Mouse (Mus musculus): ENCODE data around the gene Soat1. TPM values are rescaled to one million over a fixed set of nuclear protein-coding genes. Genes with fewer than 3 reads are reported as not detected.
A peak's percentile ranks its signal among the peaks of the same experiment; 100 is the strongest.
"Not testable (repeated sequence)": the region's sequence is repeated elsewhere in the genome, so short reads cannot be mapped to it uniquely, and the experiment has no call there.

Soat1 gene
- total RNA-seq, 2 experiments from 2014 or later: 109 TPM

- ATAC-seq (replicated peaks; ENCODE audit: poor library complexity, severe bottlenecking): no peak
Measured at GRCm38 (mm10) chr1:156432498-156432897, 41.6 kb downstream of the Soat1 start.

GRCm38 (mm10) chr1:156428434-156428833 is 45.7 kb downstream of the Soat1 start:
- no peak for ATAC-seq (replicated peaks; ENCODE audit: poor library complexity, severe bottlenecking)

GRCm38 (mm10) chr1:156425746-156426145 is 48.4 kb downstream of the Soat1 start:
- ATAC-seq (replicated peaks; ENCODE audit: poor library complexity, severe bottlenecking): no peak

GRCm38 (mm10) chr1:156424054-156424453 is 50.1 kb downstream of the Soat1 start:
- no peak for ATAC-seq (replicated peaks; ENCODE audit: poor library complexity, severe bottlenecking)

- no peak for ATAC-seq (replicated peaks; ENCODE audit: poor library complexity, severe bottlenecking)
Measured at GRCm38 (mm10) chr1:156423493-156423892, 50.6 kb downstream of the Soat1 start.

GRCm38 (mm10) chr1:156422856-156423255 is 51.3 kb downstream of the Soat1 start:
- ATAC-seq (replicated peaks; ENCODE audit: poor library complexity, severe bottlenecking): no peak

GRCm38 (mm10) chr1:156420671-156421297 is 53.3 kb downstream of the Soat1 start, which contains the start of gene Axdnd1:
Gene Axdnd1, minus strand, starts transcription at chr1:156421159.
- ATAC-seq (replicated peaks; ENCODE audit: poor library complexity, severe bottlenecking): peak; percentile 93

GRCm38 (mm10) chr1:156418170-156418569 is 56.0 kb downstream of the Soat1 start:
- no peak for ATAC-seq (replicated peaks; ENCODE audit: poor library complexity, severe bottlenecking)

GRCm38 (mm10) chr1:156408521-156408920 is 65.6 kb downstream of the Soat1 start:
- no peak for ATAC-seq (replicated peaks; ENCODE audit: poor library complexity, severe bottlenecking)

GRCm38 (mm10) chr1:156408004-156408403 is 66.1 kb downstream of the Soat1 start:
- peak; percentile 88 for ATAC-seq (replicated peaks; ENCODE audit: poor library complexity, severe bottlenecking)

- no peak for ATAC-seq (replicated peaks; ENCODE audit: poor library complexity, severe bottlenecking)
Measured at GRCm38 (mm10) chr1:156403251-156403650, 70.9 kb downstream of the Soat1 start.

GRCm38 (mm10) chr1:156402491-156402890 is 71.6 kb downstream of the Soat1 start:
- ATAC-seq (replicated peaks; ENCODE audit: poor library complexity, severe bottlenecking): no peak

- not testable (repeated sequence) for ATAC-seq (replicated peaks; ENCODE audit: poor library complexity, severe bottlenecking)
Measured at GRCm38 (mm10) chr1:156400159-156400558, 74.0 kb downstream of the Soat1 start.

GRCm38 (mm10) chr1:156393148-156393547 is 81.0 kb downstream of the Soat1 start:
- no peak for ATAC-seq (replicated peaks; ENCODE audit: poor library complexity, severe bottlenecking)

GRCm38 (mm10) chr1:156386880-156387279 is 87.3 kb downstream of the Soat1 start:
- ATAC-seq (replicated peaks; ENCODE audit: poor library complexity, severe bottlenecking): no peak

GRCm38 (mm10) chr1:156386232-156386631 is 87.9 kb downstream of the Soat1 start:
- ATAC-seq (replicated peaks; ENCODE audit: poor library complexity, severe bottlenecking): no peak

GRCm38 (mm10) chr1:156381217-156381616 is 92.9 kb downstream of the Soat1 start:
- no peak for ATAC-seq (replicated peaks; ENCODE audit: poor library complexity, severe bottlenecking)

Other genes with a start within 250 kb of the Soat1 start
- gene Tdrd5, start 170.7 kb downstream of the Soat1 start, total RNA-seq (2014; fragmentation: Nextera tagmentation): not detected in 2 replicates
- not detected in 2 replicates for gene Tdrd5, start 170.7 kb downstream of the Soat1 start, total RNA-seq (2017)
- not detected in 2 replicates for gene Nphs2, start 163.6 kb downstream of the Soat1 start, total RNA-seq (2014; fragmentation: Nextera tagmentation)
- not detected in 2 replicates for gene Nphs2, start 163.6 kb downstream of the Soat1 start, total RNA-seq (2017)
- 1,748 and 1,908 TPM in 2 replicates for gene Gm2000, start 108.3 kb downstream of the Soat1 start, total RNA-seq (2014; fragmentation: Nextera tagmentation)
- 3,498 and 4,224 TPM in 2 replicates for gene Gm2000, start 108.3 kb downstream of the Soat1 start, total RNA-seq (2017)
- gene Axdnd1, start 53.2 kb downstream of the Soat1 start, total RNA-seq (2014; fragmentation: Nextera tagmentation): not detected in 2 replicates
- 0.26 and 1.5 TPM in 2 replicates for gene Axdnd1, start 53.2 kb downstream of the Soat1 start, total RNA-seq (2017)
- gene Gm10031, start 49.7 kb upstream of the Soat1 start, total RNA-seq (2014; fragmentation: Nextera tagmentation): 1.8 and 5.8 TPM in 2 replicates
- 11.7 and 14.4 TPM in 2 replicates for gene Gm10031, start 49.7 kb upstream of the Soat1 start, total RNA-seq (2017)
- 11.4 and 12.6 TPM in 2 replicates for gene Abl2, start 84.5 kb upstream of the Soat1 start, total RNA-seq (2014; fragmentation: Nextera tagmentation)
- gene Abl2, start 84.5 kb upstream of the Soat1 start, total RNA-seq (2017): 15.6 and 22.6 TPM in 2 replicates
- 35.6 and 40.0 TPM in 2 replicates for gene Tor3a, start 200.0 kb upstream of the Soat1 start, total RNA-seq (2014; fragmentation: Nextera tagmentation)
- 33.5 and 33.6 TPM in 2 replicates for gene Tor3a, start 200.0 kb upstream of the Soat1 start, total RNA-seq (2017)
- 18.6 and 30.9 TPM in 2 replicates for gene Fam20b, start 244.8 kb upstream of the Soat1 start, total RNA-seq (2014; fragmentation: Nextera tagmentation)
- gene Fam20b, start 244.8 kb upstream of the Soat1 start, total RNA-seq (2017): 44.5 and 47.2 TPM in 2 replicates

Data from granulocyte monocyte progenitor cell, adult 5-6 weeks (primary cell).